Mouse (Mus musculus) cerebellum, adult 2 months (tissue): Measurements from ENCODE around the gene Rhoj.

Experiments used
- CTCF ChIP-seq: fragments of 200-500 bp; IDR thresholded peaks from 2 replicates; pipeline ENCODE4 v1.5.1; 2011; ENCODE audit warnings: low read depth, mild to moderate bottlenecking, control low read depth, low read length, moderate library complexity, borderline replicate concordance; ENCODE audit not compliant: insufficient read depth
- POLR2A ChIP-seq: fragments of 200-500 bp; IDR thresholded peaks from 2 replicates; pipeline ENCODE4 v1.6.1; 2011; ENCODE audit warnings: low read length, control low read depth, borderline replicate concordance; ENCODE audit not compliant: insufficient read depth

DNA sequence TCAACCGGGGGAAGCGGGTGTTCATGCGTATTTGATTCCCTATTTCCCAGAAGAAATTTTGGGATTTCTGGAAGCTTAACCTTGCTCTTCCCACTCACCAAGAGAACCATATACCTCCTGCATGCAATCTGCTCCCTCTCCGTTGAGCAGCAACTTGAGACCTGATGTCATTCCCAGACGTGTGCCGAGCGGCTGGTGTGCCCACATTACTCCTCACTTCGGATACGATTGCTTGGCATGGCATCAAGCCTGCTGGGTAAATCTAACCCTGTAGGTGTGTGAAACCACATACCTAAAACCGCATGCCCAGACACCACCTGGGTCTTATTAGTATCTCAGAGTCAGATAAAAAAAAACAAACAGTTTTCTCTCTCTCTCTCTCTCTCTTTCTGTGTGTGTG lies 66.3 kb downstream of the Rhoj start:
- no peak for TF ChIP-seq POLR2A
- no peak for TF ChIP-seq CTCF
